Mouse (Mus musculus) macrophage (primary cell): ENCODE data around the gene Nfix. TPM values are rescaled to one million over a fixed set of nuclear protein-coding genes. Genes with fewer than 3 reads are reported as not detected.
A peak's percentile ranks its signal among the peaks of the same experiment; 100 is the strongest.

Experiments
- H3K27ac ChIP-seq: fragments of 350-480 bp; formaldehyde crosslinking; 2 replicates; pipeline ENCODE4 v1.9.0; 2021
- H3K36me3 ChIP-seq: fragments of 350-480 bp; formaldehyde crosslinking; 2 replicates; pipeline ENCODE4 v1.9.0; 2021; ENCODE audit errors: inconsistent target
- H3K4me3 ChIP-seq: fragments of 350-480 bp; formaldehyde crosslinking; 2 replicates; pipeline ENCODE4 v1.9.0; 2021; ENCODE audit errors: inconsistent target
- H3K79me2 ChIP-seq: fragments of 350-480 bp; formaldehyde crosslinking; 2 replicates; pipeline ENCODE4 v1.9.0; 2021; ENCODE audit errors: inconsistent target
- WGBS: methylation state at CpG from one replicate; pipeline ENCODE4 v1.1.7; 2026; ENCODE audit warnings: inconsistent platforms; ENCODE audit not compliant: missing documents; 5-methylcytosine and 5-hydroxymethylcytosine counted together
- polyA plus RNA-seq: library from polyadenylated mRNA; stranded (reverse); fragments of 250-400 nt; gene quantifications from 3 replicates; pipeline ENCODE4 v1.2.4, GENCODE M21; 2018; ENCODE audit warnings: inconsistent platforms
- total RNA-seq, 78 experiments: library from RNA; depleted of rRNA; stranded (reverse); fragments of 250-400 nt; gene quantifications; 1 replicate in 9 of 78; 2 replicates in 24 of 78; 3 replicates in 43 of 78; 4 replicates in 2 of 78; pipeline ENCODE4 v1.2.4; 2018; ENCODE audit warnings: inconsistent platforms in 56 of 78

Gene Nfix
- total RNA-seq (2018; cell fraction: chromatin; rRNA removed) = 10 to 100 TPM in 9 of 26 experiments, 1 to 10 TPM in 17; 4.5 to 29.7 (median 7.4) TPM
- 1 to 10 TPM; 5.9 to 9.7 (median 7.2) TPM for total RNA-seq (2018; cell fraction: cytosol; rRNA removed)
- 10 to 100 TPM in 3 of 26 experiments, 1 to 10 TPM in 23; 4.5 to 17.2 (median 7.2) TPM for total RNA-seq (2018; cell fraction: nucleus; rRNA removed)
- 3.6 to 6.9 TPM (median 4.3 TPM) in 3 replicates for polyA plus RNA-seq

DNA sequence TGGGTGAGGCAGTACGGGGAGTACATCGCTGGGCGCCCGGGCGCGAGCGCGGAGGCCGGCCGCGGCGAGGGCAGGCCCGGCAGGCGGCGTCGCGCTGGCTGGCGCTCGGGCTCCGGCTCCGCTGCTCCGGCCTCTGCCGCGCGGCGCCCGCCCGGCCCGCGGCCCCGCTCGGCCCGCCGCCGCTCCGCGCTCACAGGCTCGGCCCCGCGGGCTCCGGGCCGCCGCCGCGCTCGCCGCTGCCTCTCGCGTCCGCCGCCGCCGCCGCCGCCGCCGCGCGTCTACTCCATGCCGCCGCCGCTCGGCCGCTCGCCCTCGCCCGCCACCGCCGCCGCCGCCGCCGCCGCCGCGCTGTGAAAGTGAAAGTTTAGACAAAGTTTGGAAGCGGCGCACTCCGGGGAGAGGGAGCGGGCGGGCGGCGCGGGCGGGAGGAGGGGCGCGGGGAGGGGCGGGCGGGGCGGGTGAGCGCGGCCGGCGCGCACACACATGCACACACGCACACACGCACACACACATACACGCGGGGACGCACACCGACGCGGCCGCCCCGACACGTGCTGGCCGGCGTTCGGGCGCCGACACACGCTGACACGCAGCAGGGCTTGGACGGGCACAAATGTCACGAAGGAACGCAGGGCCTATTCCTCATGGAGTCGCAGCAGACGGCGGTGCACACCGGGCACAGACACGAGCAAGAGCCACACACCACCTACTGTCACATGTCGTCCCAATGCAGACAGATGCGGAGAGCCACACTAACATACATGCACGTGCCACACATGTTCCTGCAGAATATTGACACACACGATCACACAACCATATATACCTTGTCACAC, at the start of gene Nfix:
Gene Nfix (minus strand): TSS at position 346 of the 833 bp plus-strand sequence.
- H3K27ac ChIP-seq = no peak within 1 kb of the TSS
- no peaks in the 10 kb centered on the region for H3K36me3 ChIP-seq
- 1% methylated on average over 75 of the region's 125 CpGs for WGBS
- no peaks in the 10 kb centered on the region; the same call in 1 of the 2 replicates for H3K79me2 ChIP-seq
- peak within 1 kb of the TSS; percentile 6; the same call in 1 of the 2 replicates for H3K4me3 ChIP-seq

DNA sequence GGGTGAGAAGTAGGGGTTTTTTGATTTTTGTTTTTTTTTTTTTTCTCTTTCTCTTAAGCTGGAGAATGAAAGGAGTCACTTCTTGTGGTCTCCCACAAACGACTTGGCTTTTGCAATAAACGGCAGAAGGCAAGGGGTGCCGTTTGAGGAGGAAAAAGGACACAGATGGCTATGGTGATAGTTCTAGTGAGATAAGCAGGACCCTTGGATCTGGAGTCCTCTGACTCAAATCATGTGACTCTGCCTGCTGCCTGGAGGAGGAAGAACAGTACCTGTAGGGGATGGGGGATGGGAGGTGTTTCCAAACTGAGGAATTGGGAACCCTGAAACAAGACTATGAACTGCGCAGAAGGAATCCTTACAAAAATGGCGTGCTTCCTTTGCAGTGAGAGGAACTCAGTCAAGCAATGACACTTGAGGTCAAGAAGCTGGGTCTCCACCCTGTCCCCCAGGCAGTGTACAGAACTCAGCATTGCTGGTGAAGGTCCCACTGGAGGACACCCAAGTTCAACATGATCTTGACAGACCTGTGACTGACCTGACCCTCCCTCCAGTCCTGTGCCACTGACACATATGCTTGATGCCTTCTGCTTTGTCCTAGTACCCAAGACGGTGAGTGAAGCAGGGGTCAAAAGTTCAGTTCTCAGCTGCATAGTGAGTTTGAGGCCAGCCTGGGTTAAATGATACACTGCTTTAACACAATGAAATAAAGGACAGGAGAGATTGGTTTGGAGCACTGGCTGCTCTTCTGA, 47.7 kb upstream of the Nfix start:
- 2% methylated on average over 6 of the region's 6 CpGs for WGBS
- peaks cover 34% of the 10 kb centered on the region for H3K79me2 ChIP-seq
- H3K36me3 ChIP-seq = peaks cover 25% of the 10 kb centered on the region
- H3K4me3 ChIP-seq = peak overlapping the region; percentile 52
- peak overlapping the region; percentile 89 for H3K27ac ChIP-seq

DNA sequence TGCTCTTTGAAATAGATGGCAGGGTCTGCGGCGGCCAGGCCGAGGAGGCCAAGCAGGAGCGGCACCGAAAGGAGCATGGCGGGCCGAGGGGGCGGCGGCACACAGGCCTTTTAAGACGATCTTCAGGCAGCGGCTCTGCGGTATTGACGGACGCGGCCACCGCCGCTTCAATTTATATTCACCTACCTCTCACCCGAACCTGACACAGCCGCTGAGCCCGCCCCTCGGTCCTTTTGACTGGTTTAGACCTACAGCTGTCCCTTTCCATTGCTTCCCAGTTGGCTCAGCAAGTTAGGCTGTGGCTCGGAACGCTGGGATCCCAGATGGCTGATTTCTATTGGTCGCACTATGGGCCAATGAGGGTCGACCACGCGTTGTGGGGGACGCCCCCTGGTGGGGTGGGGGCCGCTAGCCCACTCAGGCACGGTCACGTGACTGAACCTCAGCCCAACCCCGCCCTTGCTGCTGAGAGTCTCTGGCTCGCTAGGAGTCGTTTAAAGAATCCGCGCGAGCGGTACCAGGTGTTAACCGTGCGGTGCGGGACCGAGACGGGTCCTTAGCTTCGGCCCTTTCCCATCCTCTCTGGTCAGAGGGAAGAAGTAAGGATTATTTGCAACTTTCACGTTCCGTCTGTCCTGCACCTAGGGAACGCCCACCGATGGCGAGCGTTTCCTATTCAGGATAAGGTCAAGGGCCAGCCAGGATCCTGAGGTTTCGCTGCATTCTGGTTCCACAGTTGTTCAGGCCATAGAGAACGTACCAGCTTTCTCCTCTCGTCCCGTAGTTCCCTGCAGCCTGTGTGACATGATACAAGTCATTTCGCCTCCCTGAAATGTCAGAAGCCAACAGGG, 46.8 kb upstream of the Nfix start, which contains the start of gene Calr:
Gene Calr (minus strand): TSS at position 213 of the 851 bp plus-strand sequence.
- Histone ChIP-seq H3K4me3 (peak within 1 kb of the TSS; percentile 85), H3K79me2 (peaks cover 34% of the 10 kb centered on the region), H3K27ac (peak within 1 kb of the TSS; percentile 89), H3K36me3 (peaks cover 30% of the 10 kb centered on the region)
- whole genome bisulfite sequencing = under 1% methylated on average over 52 of the region's 55 CpGs

DNA sequence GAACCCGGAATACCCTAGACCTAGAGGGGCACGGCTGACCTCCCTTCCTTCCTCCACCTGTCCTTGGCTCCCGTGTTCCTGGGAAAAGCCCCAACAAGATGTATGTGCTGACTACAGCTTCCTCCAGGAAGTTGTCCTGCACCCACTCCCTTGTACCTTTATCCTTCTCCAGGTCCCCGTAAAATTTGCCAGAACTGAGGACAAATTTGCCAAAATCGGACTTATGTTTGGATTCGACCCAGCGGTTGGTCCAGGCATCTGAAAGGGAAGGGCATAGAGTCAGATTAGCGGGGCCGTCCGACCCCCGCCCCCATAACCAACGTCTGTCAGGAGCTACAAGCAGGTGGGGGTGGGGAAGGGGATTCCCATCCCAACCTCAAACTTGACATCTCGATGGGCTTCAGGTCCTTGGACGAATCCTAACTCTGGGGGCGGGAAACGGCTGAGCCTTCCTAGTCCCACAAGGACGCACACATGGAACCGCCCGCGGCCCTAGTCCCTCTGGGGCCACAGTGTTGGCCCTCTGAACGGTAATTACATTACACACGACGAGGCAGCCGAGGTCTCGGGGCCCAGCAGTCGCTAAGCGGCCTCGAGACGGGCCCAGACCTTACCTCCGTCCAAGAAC, 46.1 kb upstream of the Nfix start:
- WGBS = 2% methylated on average over 25 of the region's 30 CpGs
- Histone ChIP-seq H3K27ac (peak overlapping the region; percentile 73), H3K4me3 (peak overlapping the region; percentile 85), H3K36me3 (peaks cover 30% of the 10 kb centered on the region), H3K79me2 (peaks cover 34% of the 10 kb centered on the region)

DNA sequence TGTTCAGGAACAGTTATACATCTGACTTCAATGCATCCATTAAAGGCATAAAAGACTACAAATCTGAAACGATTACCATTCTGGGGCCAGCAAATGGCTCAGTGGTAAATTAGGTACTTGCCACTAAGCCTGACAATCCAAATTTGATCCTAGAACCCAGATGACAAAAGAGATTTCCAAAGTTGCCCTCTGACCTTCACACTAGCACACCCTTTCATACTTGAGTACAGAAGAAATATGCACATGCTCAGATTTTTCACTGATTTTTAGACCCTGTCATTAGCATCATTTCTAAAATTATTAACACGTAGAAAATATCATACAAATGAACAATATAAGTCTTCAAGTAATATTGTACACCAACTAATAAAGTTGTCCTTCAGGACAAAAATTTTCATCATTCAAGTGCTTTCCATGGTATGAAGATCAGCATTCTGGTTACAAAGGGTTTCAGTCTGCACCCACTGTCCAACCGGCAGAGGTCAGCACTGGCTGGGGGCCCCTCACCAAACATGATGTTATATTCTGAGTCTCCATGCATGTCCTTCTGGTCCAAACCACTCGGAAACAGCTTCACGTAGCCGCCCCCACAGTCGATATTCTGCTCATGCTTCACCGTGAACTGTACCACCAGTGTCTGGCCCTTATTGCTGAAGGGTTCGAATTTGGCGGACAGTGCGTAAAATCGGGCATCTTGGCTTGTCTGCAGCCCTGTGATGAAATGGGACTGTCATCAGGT, 45.4 kb upstream of the Nfix start:
- Histone ChIP-seq H3K27ac (peak overlapping the region; percentile 73), H3K36me3 (peaks cover 30% of the 10 kb centered on the region), H3K79me2 (peaks cover 34% of the 10 kb centered on the region), H3K4me3 (peak overlapping the region; percentile 85)
- 8% methylated on average over 12 of the region's 12 CpGs for WGBS

DNA sequence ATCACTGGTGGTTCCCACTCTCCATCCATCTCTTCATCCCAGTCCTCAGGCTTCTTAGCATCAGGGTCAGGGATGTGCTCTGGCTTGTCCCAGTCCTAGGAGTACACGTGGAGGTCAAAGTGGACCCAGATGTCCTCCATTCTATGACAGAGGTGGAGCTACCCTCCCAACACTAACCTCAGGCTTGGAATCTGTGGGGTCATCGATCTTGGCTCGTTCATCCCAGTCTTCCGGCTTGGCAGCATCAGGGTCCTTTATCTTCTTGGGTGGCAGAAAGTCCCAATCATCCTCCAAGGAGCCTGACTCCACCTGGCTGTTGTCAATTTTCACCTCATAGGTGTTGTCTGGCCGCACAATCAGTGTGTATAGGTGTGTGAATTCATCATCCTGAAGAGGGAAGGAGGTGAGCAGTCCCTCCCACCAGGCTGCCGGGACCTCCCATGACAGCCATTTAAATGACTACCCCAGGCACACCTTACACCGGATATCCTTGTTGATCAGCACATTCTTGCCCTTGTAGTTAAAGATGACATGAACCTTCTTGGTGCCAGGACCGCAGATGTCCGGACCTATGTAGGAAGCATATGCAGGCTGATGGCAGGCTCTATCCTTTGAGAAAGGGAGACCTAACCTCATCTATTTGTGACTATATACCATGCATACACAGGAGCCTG, 44.4 kb upstream of the Nfix start:
- Histone ChIP-seq H3K36me3 (peaks cover 30% of the 10 kb centered on the region), H3K4me3 (peak overlapping the region; percentile 85), H3K79me2 (peaks cover 39% of the 10 kb centered on the region), H3K27ac (no peak overlapping the region)
- WGBS = 64% methylated on average over 9 of the region's 9 CpGs

DNA sequence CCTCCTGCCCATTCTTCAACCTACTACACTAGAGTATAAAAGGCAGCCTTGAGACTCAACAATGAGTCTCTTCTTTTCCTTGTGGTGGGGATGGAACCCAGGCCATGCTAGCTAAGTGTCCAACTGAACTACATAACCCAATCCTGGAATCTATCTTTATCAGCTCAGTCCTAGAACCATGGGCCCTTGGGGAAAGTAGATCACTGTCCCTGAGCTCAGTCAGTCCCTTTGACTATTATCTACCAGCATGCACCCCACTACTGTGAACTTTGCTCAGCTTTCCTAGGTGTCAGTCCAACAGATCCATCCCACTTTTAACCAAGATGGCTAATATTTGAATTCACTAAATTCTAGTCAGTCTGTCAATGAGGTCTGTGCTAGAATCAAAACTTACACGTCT, 41.4 kb upstream of the Nfix start:
- Histone ChIP-seq H3K36me3 (peaks cover 52% of the 10 kb centered on the region), H3K27ac (no peak overlapping the region), H3K79me2 (peaks cover 56% of the 10 kb centered on the region), H3K4me3 (no peak overlapping the region)
- WGBS = 75% methylated on average over 1 of the region's 1 CpGs

DNA sequence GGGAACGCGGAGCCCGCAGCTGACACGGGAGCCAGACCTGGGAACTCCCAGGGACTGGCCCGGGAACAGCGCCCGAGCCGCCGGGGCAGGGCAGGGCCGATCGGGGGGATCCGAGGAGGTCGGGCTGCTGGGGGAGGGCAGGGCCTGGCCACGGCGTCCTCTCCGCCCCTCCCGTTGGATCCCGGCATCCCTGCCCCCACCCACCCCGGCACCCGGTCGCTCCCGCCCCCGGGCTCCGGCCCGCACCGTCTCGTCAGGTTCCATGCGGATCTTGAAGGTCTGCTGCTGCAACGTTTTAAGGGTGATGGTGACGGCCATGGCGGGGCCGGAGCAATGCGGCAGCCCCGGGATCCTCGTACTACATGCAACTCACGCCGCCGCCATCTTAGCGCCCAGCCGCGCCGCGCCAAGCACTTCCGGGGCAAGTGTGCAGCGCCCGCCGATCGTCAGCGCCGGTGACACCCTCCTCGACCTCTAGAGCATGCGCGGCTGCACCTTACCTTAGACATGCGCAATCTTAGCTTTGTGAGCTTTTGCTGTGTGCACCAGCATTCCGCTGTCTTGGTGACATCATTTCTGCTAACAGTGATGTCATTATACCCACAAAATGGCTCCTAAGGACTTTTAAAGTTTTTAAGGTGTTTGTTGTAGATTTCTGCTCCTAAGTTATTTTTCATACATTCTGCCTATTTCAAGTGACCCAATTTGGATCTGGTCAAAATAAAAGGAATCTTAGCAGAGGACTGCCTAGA, 40.3 kb upstream of the Nfix start, which contains the start of gene Rad23a:
Gene Rad23a (minus strand): TSS at position 418 of the 752 bp plus-strand sequence.
- WGBS = under 1% methylated on average over 51 of the region's 55 CpGs
- peak within 1 kb of the TSS; percentile 39 for H3K27ac ChIP-seq
- H3K79me2 ChIP-seq = peaks cover 45% of the 10 kb centered on the region
- H3K4me3 ChIP-seq = peak within 1 kb of the TSS; percentile 50
- peaks cover 62% of the 10 kb centered on the region for H3K36me3 ChIP-seq

DNA sequence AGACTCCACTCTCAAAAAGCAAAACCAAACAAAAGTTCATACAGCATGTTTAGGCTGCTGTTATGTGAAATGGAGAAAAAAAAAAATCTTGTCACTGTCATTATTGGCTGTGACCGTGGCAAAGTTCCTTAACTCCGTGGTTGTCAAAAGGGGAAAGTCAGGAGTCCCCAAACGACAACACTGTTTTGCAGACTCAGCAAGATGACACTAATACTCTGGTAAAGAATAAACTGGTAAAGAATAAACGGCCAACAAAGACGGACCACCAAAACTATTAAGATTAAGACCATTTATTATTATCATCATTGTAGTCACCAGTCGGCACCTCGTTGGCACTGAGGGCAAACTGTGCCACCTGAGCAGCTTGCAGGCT, 39.7 kb upstream of the Nfix start:
- 0% methylated on average over 7 of the region's 7 CpGs for WGBS
- peaks cover 41% of the 10 kb centered on the region for H3K79me2 ChIP-seq
- H3K27ac ChIP-seq = peak overlapping the region; percentile 39
- peak overlapping the region; percentile 50 for H3K4me3 ChIP-seq
- peaks cover 59% of the 10 kb centered on the region for H3K36me3 ChIP-seq

DNA sequence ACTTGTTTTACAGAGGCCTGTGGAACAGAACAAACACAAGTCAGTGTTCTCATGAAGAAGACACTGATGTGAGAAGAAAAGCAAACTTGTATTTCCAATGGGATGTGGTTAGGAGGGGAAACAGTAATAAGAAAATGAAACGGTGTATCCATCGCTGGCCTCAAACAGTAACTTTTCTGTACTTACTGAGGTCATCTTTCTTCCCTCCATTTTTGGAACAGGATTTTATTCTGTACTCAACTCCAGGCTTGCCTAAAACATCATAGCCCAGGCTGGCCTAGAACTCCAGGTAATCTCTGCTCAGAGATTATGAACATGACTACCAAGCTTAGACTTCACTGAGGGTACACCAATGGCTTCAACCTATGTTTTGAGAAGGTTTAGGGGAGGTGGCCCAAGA, 39.3 kb upstream of the Nfix start:
- Histone ChIP-seq H3K36me3 (peaks cover 59% of the 10 kb centered on the region), H3K79me2 (peaks cover 41% of the 10 kb centered on the region), H3K27ac (peak overlapping the region; percentile 39), H3K4me3 (peak overlapping the region; percentile 50)
- WGBS = 42% methylated on average over 2 of the region's 2 CpGs

DNA sequence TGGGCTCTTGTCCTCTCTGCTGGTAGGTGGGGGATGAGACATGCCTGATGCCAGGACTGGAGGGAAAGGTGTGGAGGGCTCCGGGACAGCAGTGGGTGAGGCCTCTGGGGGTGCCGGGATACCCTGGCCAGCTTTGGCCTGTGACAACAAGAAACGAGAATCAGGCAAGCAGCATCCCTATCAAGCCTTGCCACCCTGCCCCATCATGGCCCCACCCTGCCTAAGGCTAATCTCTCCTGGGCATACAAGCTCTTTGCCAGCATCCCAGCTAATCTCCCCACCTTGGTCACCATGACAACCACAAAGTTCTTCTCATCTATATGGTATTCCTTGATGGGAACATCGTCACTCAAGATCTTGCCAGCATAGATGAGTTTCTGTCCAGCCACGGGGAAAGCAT, 38.4 kb upstream of the Nfix start:
- no peak overlapping the region for H3K4me3 ChIP-seq
- WGBS = 94% methylated on average over 5 of the region's 5 CpGs
- H3K79me2 ChIP-seq = peaks cover 35% of the 10 kb centered on the region
- peaks cover 55% of the 10 kb centered on the region for H3K36me3 ChIP-seq
- no peak overlapping the region for H3K27ac ChIP-seq

DNA sequence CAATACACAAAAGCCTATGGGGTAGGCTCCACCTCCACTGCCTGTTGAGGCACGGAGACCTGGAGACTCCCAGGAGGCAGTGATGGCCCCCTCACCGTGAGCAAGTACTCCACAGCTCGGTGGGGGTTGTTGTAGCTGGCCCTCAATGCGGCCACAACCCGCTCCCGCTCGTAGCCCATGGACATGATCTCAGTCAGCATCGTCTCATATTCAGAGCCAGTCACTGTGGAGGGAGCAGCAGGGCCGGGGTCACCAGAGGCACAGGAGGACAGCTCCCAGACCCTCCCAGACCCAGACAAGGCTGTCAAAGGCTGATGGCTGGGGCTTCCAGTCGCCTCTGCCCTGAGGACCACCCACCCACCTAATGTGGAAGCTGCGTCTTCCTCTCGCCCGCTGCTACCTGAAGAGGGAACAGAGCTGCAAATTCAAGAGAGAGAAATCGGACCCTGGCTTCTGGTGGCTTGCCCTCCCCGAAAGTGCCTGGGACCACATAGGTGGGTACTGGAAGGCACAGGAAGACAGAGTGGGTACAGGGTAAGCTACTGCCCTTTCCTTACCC, 37.8 kb upstream of the Nfix start:
- H3K79me2 ChIP-seq = peaks cover 37% of the 10 kb centered on the region
- H3K4me3 ChIP-seq = no peak overlapping the region
- peaks cover 50% of the 10 kb centered on the region for H3K36me3 ChIP-seq
- 91% methylated on average over 14 of the region's 15 CpGs for WGBS
- no peak overlapping the region for H3K27ac ChIP-seq
